Mouse (Mus musculus) bone marrow, adult 2 months (tissue): Measurements from ENCODE around the gene Nudt22. TPM values are rescaled to one million over a fixed set of nuclear protein-coding genes. Genes with fewer than 3 reads are reported as not detected.

ENCODE experiments used
- H3K27ac ChIP-seq: fragments of 200-500 bp; 2 replicates; pipeline ENCODE4 v1.5.1; 2012; ENCODE audit warnings: low read depth, mild to moderate bottlenecking, control low read depth, inconsistent platforms, low read length; ENCODE audit not compliant: control insufficient read depth, poor library complexity, insufficient read depth
- H3K4me1 ChIP-seq: fragments of 200-500 bp; 2 replicates; pipeline ENCODE4 v1.6.1; 2011; ENCODE audit warnings: low read length; ENCODE audit not compliant: control insufficient read depth, insufficient read depth
- H3K4me3 ChIP-seq: fragments of 200-500 bp; replicated peaks from 2 replicates; pipeline ENCODE3; 2011; ENCODE audit warnings: mild to moderate bottlenecking, low read depth, low read length, control low read depth; ENCODE audit not compliant: control insufficient read depth
- CTCF ChIP-seq: fragments of 200-500 bp; IDR thresholded peaks from 2 replicates; pipeline ENCODE4 v1.5.1; 2011; ENCODE audit warnings: low read length, control low read depth; ENCODE audit not compliant: control insufficient read depth, insufficient read depth
- POLR2A ChIP-seq: fragments of 200-500 bp; IDR thresholded peaks from 2 replicates; pipeline ENCODE4 v1.6.1; 2011; ENCODE audit warnings: low read depth, mild to moderate bottlenecking, control low read depth, low read length, borderline replicate concordance; ENCODE audit not compliant: control insufficient read depth
- WGBS: fragments of 180-500 bp; shearing (Covaris S2); methylation state at CpG from one replicate; pipeline ENCODE4 v1.1.7; 2018; 5-methylcytosine and 5-hydroxymethylcytosine counted together
- polyA plus RNA-seq: library from polyadenylated mRNA; stranded (reverse); fragments of >200 nt; gene quantifications from 2 replicates; pipeline ENCODE4 v1.2.4, GENCODE M21; 2011; ENCODE audit warnings: low replicate concordance; ENCODE audit not compliant: missing spikeins, insufficient read depth, insufficient read length

The Nudt22 gene
- polyA plus RNA-seq, 1 experiment = 20.7 TPM

DNA sequence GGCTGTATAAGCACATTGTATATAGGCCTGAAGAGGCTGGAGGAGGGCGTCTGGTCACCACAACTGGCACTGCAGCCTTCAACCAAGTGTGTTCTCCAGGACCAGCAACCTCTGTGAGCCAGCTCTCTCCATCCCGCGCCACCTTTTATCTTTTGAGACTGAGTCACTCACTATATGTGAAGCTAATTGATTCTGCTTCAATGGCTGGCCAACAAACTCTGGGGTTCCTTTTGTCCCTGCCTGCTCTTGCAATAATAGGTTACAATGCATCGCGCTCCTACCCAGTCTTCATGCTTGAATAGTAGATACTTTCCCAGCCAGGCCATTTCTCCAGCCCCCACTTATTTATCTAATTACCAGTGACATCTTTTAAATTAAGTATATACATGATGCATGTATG is 12.3 kb downstream of the Nudt22 start:
- H3K4me3 ChIP-seq = no peak overlapping the region
- WGBS = 95% methylated on average over 5 of the region's 5 CpGs
- TF ChIP-seq CTCF = no peak
- no peak for TF ChIP-seq POLR2A
- H3K4me1 ChIP-seq = peaks cover 3% of the 10 kb centered on the region
- H3K27ac ChIP-seq = no peak overlapping the region

DNA sequence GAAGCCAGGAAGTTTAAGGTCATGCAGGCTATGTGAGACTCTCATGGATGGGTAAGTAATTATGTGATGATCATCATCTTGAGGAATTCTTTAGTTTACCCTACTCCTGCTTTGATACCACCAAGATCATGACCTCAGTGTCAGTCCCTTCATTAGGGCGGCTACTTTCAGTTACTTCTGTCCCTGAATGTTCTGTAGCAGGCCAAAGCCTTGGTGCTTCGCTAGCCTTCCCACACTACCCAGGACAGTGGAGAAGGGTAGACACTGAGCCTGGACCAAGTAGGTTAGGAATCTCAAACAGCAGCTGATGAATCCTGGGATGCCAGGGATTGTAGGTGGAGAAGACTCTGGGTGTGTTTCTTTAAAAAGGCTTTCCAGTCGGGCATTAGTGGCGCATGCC is 14.5 kb downstream of the Nudt22 start:
- Histone ChIP-seq H3K4me1 (peaks cover 3% of the 10 kb centered on the region), H3K27ac (no peak overlapping the region)

GRCm38 (mm10) chr19:6980381-6981093 is 15.4 kb downstream of the Nudt22 start, which contains the start of gene Fkbp2:
Gene Fkbp2, minus strand, starts transcription at chr19:6980501.
- peak within 1 kb of the TSS; percentile 80 for H3K27ac ChIP-seq
- TF ChIP-seq POLR2A = peak; percentile 86
- TF ChIP-seq CTCF = no peak
- WGBS = under 1% methylated on average over 38 of the region's 38 CpGs
- peaks cover 3% of the 10 kb centered on the region; the same call in 1 of the 2 replicates for H3K4me1 ChIP-seq
- peak within 1 kb of the TSS; percentile 86 for H3K4me3 ChIP-seq

More for the DNA sequence above, 14.5 kb downstream of the Nudt22 start:
- TF ChIP-seq CTCF (no peak), POLR2A (no peak)
- H3K4me3 ChIP-seq = no peak overlapping the region
- 84% methylated on average over 4 of the region's 4 CpGs for WGBS

DNA sequence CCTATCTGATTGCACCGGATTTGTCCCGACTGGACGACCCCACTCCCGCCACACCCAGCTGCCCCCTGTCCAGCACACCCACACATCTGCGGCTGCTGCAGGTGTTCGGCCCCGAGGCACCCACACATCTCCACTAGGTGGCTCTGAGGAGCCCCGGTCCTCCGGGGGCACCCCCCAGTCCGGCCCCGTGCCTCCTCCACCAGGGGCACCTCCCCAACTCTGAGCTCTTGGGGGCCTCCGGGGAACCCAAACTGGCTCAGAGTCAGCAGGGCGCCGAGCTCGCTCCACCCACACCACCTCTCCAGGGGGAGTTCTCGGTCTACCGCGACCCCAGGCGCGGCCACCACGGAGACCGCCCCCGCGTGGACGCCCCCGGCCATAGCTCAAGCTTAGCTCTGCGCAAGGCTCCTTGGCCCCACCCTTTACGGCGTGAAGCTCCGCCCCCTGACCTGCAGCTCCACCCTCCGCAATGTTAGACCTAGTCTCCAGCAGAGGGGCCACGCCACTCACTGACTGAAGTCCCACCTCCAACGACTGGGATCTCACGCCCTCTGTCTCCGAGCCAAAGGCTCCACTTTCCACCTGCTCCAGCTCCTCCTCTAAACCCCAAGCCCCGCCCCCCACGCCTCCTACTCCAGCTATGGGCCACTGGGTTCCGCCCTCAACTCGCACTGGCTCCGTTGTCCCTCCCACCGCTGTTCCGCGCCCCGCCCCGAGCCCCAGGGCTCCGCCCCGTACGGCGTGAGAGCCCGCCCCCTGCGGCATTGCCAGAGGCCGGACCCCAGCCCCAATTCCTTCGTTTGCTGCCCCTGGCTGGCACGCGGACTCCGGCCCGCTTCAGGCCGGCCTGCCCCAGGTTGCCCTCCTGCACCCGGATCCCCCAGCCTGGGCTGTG is 16.2 kb downstream of the Nudt22 start:
- WGBS = 2% methylated on average over 59 of the region's 59 CpGs
- Histone ChIP-seq H3K4me3 (peak overlapping the region; percentile 73), H3K4me1 (peaks cover 3% of the 10 kb centered on the region; the same call in 1 of the 2 replicates)

GRCm38 (mm10) chr19:6979001-6979479 is 16.9 kb downstream of the Nudt22 start:
- TF ChIP-seq CTCF (no peak), POLR2A (no peak)
- WGBS = 23% methylated on average over 11 of the region's 11 CpGs
- H3K27ac ChIP-seq = peak overlapping the region; percentile 42; the same call in 1 of the 2 replicates
- H3K4me1 ChIP-seq = peaks cover 3% of the 10 kb centered on the region; the same call in 1 of the 2 replicates
- peak overlapping the region; percentile 73 for H3K4me3 ChIP-seq

More for the DNA sequence above, 16.2 kb downstream of the Nudt22 start:
- H3K27ac ChIP-seq = peak overlapping the region; percentile 80
- TF ChIP-seq CTCF (peak; percentile 58), POLR2A (peak; percentile 31; the same call in 1 of the 2 replicates)

DNA sequence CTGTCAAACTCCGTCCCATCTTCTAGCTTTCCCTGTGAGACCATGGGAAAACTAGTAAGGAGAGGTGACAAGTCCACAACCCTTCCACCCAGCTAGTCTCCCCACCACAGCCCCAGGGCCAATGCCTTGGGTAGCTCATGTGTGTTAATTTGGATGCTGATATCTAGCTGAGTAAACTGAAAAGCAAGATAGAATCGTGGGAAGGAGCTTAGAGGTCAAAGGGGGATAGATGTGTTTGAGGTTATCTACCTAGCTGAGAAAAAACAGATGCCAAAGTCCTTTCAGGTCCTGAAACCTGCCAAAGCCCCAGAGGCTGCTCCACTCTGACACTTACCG is 17.3 kb downstream of the Nudt22 start:
- Histone ChIP-seq H3K4me3 (no peak overlapping the region), H3K27ac (no peak overlapping the region), H3K4me1 (peaks cover 3% of the 10 kb centered on the region; the same call in 1 of the 2 replicates)
- TF ChIP-seq POLR2A (no peak), CTCF (no peak)
- WGBS = 57% methylated on average over 3 of the region's 3 CpGs

DNA sequence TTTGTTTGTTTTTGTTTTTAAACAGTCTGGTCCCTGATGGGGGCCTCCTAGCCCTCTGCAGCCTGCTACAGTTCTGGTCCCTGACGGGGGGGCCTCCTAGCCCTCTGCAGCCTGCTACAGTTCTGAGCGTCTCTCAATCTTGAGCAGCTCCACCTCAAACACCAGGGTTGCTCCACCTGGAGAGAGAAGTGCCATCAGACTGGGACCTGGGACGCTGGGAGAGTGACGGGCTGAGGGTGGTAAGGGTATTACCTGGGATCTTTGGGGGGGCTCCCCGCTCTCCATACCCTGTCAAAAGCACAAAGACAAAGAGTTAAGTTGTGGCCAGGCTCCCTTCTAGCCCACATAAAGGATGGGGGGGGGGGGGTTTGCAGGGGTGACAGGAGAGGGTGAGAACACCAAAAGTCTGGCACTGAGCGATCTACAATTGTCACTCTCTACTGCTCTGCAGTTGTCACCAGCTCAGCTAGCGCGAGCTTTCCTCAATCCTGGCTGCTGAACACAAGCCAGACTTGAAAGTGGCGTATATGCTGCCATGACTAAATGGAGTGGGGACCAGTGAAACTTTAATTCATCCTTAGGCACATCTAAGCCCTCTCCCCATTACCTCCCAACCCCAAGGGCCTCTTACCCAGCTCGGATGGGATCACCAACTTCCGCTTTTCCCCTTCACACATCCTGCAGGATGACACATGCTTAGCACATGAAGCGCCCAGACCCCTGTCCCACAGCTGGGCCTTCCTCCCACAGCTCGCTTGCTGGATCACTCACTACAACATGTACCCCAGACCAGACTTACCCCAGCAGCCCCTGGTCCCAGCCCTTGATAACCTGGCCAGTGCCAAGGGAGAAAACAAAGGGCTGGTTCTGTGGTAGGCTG is 17.9 kb downstream of the Nudt22 start:
- Histone ChIP-seq H3K4me1 (peaks cover 3% of the 10 kb centered on the region; the same call in 1 of the 2 replicates), H3K27ac (no peak overlapping the region), H3K4me3 (no peak overlapping the region)
- TF ChIP-seq CTCF (no peak), POLR2A (no peak)
- WGBS = 78% methylated on average over 13 of the region's 13 CpGs
